Mouse (Mus musculus): ENCODE results near the gene Srpr.

DNA sequence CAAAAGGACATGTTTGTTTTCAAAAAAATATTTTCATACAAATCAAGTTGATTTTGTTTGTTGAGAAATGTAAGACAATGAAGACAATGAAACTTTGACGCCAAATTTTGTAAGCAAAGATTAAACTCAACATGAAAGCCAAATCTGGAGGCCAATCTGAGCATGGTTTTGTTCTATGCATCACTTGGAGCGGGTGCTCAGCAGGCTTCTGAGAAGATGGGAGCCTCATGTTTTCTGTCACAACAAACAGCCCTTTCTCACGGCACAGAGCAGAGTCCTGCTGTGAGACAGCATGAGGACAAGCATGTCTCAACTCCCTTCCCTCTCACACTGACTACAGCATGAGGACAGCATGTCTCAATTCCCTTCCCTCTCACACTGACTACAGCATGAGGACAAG is 36.0 kb downstream of the Srpr start:
- no peak for TF ChIP-seq RAD21 (IDR thresholded peaks at IDR 0.05; ENCODE audit: low read depth, low read length)
- no peak for TF ChIP-seq POLR2AphosphoS2 (IDR thresholded peaks at IDR 0.05; ENCODE audit: low read length)
- TF ChIP-seq SMC3 (IDR thresholded peaks at IDR 0.05; ENCODE audit: low read depth, low read length): no peak
- TF ChIP-seq CTCF (IDR thresholded peaks at IDR 0.05 in 2 of 3, conservative IDR thresholded peaks at IDR 0.05 in 1 of 3; ENCODE audit: control insufficient read depth in 1 of 3, insufficient read depth in 1 of 3, low read depth in 2 of 3, low read length in 3 of 3, poor library complexity in 1 of 3, severe bottlenecking in 1 of 3): no peak
- no peak for TF ChIP-seq CHD2 (IDR thresholded peaks at IDR 0.05; ENCODE audit: low read length)
- TF ChIP-seq EP300 (IDR thresholded peaks at IDR 0.05; ENCODE audit: low read depth in 1 of 2, low read length in 2 of 2): no peak
- no peak for TF ChIP-seq MXI1 (IDR thresholded peaks at IDR 0.05; ENCODE audit: low read depth, low read length)
- no peak for TF ChIP-seq POLR2A (IDR thresholded peaks at IDR 0.05; ENCODE audit: control insufficient read depth in 1 of 2, insufficient read depth in 1 of 2, low read depth in 1 of 2, low read length in 2 of 2, poor library complexity in 1 of 2)

Data from MEL (cell line).